Mouse (Mus musculus) yolk sac, embryonic 10.5 days (tissue): ENCODE measurements around the gene Tmem245.
A peak's percentile ranks its signal among the peaks of the same experiment; 100 is the strongest.

Experiments used
- DNase-seq: peaks from one replicate; pipeline ENCODE4 v3.0.0-alpha.2; 2017; ENCODE audit warnings: low spot score

The Tmem245 gene

DNA sequence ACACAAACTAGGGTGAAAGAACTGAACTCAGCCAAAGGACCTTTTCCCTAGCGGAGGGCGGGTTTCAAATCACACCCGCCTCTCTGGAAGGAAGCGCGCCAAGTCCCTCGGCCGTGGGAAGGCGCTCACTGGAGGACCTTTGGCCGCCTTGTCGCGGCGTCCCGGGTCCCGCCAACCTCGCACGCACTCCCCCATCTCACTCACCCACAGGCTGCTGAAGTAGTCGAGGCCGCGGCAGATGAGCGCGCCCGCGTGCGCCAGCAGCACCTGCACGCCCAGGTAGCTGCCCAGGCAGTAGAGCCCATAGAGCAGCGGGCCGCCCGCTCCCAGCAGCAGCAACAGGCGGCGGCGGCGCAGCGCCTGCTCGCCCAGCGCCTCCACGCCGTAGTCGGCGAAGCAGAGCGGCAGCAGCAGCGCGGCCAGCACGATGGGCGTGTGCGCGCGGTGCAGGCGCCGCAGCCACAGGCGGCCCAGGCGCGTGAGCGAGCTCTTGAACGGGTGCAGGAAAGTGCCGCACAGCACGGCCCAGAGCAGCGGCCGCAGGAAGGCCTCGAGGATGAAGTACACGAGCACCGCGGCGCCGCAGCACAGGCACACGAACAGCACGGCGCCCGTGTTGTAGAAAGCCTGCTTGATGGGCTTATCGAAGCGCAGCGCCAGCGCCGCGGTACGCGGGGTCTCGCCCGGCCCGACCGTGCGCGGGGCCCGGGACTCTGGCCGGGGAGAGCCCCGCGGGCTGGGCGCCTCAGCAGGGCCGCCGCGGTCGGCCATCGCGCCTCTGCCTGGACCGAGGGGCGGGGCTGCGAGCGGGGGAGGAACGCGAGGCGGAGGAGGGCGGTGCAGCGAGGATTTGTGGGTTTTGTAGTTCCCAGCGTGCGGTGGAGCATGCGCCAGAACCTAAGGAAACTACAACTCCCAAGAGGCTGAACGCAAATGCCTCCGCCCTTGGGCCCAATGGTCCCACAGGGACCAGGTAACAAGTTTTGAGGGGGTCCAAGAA, at the start of gene Tmem245:
Gene Tmem245 (minus strand): TSS at position 797 of the 1,000 bp plus-strand sequence.
- DNase-seq: peak; percentile 95

DNA sequence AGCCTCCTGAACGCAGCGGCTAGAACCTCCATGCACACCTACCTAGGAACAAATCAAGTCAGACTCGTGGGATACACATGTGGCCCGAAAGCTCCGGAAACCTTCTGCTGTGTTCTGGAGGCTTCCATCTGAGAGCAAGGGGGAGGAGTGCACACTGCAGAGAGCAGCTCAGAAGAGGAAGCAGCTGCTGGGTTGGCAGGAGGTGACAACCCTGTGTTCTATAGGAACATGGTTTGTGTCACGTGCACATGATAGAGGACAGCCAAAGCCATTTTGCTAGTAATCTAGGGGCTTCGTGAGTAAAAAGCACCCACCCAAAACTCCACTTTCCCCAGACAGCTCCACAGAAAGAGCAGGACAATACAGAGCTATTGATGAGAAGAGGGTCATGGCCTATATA, 46.1 kb upstream of the Tmem245 start:
- no peak for DNase-seq

DNA sequence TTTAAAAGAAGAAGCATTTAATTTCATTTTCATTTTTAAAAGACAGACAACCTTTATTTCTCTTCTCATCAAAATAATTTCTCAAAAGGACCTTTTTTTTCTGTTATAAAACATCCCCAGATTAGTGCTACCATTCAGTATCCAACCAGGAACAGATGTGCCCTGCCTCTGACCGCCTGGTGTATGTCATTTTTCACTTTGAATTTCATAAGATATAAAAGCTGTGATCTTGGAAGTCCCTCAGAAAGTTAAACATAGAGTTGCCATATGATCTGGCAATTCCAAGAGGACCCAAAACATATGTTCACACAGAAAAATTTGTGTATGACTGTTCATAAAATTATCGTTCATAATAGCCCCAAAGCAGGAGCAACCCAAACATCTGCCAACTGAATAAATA, 44.7 kb upstream of the Tmem245 start:
- DNase-seq: no peak

DNA sequence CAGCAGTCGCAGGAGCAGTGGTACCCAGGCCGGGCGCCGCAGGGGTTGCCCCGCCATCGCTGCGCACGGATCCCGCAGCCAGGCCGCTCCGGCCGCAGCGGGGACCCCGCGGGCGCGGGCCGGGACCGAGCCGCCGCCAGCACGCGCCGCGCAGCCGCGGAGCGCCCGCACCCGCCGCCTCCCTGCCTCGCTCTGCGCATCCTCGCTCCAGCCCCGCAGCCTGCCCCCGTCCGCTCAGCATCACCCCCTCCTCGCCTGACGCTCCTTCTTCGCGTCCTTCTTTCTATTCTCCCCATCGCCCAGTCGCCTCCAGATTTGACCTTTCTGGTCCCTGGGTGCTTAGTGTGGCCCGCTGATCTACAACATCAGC, 43.0 kb upstream of the Tmem245 start, which contains the start of gene Frrs1l:
Gene Frrs1l (minus strand): TSS at position 177 of the 370 bp plus-strand sequence.
- DNase-seq: no peak

DNA sequence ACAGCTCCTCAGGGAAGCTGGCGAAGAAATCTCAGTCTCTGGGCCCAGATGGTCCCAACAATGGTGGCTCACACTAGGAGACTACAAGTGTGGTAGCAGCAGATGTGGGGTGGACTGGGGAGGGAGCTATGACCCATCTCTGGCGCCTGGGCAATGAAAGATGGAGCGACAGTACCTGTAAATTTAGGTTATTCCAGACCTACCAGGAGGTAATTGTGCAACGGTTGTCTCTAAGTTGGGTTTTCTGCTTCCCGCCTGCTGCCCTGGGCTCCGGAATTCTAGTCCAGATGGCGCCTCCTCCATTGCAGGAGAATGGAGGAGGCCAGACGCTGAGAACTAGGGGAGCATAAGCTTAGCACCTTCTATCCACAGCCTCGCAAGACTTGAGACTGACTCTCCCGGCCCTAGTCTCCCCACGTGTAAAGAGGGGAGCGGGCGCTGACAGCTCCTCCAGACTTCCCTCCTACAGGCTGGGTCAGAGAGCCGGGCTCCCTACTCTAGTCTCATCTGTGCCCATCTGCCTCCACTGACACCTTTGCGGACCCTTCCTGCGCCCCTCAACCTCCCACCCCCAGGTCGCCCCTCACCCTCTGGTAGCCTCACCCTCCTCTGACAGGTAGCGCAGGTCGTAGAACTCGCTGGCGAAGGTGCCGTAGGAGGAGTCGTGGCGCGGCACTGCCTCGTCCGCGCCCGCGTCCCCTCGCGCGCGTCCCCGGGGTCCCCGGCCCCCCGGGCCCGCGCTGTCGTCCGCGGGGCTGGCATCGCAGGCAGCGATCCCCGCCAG, 42.4 kb upstream of the Tmem245 start:
- DNase-seq: peak; percentile 6

DNA sequence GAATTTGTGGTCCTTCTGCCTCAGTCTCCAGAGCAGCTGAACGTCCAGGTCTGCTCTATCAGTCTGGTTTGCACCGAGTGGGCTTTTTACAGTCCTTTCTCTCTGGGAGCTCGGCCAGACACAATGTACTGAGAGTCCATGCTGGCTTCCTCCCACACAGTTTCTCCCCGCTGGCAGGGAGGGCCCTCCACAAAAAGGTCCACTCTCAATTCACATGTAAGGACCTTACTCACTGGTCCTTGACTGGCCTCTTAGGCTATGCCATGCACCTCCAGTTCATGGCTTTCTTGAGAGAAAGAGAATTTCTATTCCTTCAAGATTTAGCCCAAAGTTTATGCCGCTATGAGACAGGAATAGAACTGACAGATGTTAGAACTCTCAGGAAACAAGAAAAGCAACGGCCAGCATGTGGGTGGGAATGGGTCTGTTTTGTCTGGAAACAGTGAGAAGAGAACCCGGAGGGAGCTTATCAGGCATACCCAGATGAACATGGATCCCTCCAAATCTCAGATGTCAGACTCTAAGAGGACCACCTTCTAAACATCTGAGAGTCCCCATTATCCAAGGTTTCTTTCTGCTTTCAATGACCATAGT, 18.4 kb upstream of the Tmem245 start:
- DNase-seq: no peak

DNA sequence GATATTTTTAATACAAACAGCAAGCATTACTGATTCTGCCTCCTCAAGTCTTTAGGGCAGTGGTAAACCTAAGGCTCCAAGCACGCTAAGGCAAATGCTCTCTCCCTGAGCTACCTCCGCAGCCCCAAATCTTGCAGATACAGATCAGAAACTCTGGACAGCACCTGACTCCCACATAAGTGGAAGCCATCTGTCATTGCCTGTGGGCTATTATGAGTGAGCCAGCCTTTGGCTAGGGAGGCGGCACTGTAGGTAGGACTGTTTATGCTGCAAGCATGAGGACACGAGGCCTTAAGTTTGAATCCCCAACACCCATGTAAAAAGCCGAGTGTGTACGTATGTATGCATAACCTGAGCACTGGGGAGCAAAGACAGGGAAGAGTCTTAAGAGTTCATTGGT, 16.4 kb upstream of the Tmem245 start:
- no peak for DNase-seq

DNA sequence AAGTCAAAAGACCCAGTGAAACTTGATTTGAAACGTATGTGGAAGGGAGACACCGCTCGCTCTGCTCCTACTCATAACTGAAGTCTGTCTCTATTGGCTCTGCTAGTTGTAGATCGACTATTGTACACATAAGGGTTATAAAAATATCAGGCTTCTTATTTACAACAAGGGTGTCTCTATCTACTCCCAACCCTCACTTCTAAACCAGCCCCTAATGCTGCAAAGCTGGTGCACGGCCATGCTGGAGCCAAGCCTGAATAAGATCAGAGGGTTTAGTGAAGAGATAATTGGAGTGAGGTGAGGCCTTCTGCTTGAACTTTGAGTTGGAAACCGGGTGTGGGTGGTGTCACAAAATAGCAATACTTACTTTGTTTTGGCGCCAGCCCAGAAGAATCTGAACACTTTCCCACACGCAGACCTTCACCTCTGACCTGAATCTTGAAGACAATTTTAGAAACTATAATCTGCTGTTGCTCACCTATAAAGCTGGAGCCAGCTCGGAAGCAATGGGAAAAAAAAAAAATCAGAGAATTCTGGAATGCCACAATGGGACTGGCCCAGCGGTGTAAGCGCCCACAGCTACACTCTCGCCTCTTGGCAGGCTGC, 14.2 kb upstream of the Tmem245 start:
- no peak for DNase-seq

DNA sequence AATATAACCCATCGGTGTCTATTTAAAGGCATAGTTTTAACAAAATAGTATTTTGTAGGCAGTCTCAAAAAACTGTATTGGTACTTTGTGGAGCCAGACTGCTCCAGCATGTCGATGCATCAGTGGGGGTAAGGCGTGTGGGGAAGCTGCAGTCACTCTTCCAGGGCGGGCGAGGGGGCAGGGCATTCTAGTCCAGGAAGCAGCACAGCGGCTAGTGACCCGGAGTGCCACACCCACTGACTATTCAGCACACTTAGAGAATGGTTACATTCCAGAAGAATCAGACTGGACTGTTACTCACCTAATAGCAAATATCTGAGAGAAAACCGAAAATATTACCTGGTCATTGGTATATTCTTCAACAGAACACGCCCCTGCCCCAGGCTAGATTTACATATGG, 10.3 kb upstream of the Tmem245 start:
- no peak for DNase-seq

DNA sequence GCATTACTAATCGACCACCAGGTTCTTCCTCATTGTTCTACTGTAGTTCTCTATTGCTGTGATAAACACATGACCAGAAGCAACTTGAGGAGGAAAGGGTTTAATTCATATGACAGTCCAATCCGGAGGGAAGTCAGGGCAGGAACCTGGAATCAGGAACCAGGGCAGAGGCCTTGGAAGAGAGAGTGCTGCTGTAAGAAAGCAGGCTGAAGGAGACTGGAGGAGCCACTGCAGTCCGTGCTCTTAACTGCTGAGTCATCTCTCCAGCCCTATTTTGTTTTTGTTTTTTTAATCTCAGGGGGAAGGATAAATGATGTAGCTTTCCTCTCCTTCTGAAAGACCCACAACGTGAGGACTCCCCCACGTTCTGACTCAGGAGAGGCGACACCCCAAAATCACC, 6.0 kb upstream of the Tmem245 start:
- DNase-seq: no peak

DNA sequence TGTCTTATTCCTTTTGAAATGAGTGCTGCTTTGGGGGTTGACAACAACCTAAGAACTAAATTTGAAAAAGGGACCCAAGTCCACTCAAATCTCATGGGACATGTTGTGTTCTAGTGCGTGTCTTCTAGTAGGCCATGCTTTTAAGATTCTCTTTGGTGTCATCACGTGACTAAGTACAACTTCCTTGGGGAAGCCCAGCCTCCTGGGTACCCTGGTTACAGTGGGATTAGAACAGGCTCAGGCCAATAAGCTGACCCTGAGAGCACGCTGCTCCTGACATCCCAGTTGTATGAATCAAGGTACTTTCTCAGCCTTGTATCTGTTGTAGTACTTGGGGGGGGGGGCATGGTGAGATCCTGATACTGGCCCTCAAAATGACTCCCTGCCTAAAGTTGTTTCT, 4.5 kb upstream of the Tmem245 start:
- DNase-seq: no peak

DNA sequence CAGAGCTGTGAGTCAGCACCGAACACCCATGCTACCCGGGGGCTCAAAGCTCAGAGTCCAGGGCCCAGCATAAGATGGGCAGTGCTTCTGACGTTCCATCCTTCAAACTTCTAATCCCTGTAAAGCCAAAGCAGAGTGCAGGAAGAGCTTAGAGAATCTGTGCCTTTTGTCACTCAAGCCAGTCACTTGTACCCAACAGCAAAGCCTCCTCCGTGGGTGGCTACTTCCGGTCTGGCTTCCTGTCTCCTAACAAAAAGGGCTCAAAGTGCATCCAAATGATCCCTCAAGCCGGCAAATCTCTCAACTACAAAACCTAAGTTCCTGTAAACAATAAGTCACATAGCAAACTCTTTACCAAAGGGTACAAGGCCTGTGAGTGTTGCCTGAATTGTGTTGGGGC, 2.3 kb upstream of the Tmem245 start:
- no peak for DNase-seq

DNA sequence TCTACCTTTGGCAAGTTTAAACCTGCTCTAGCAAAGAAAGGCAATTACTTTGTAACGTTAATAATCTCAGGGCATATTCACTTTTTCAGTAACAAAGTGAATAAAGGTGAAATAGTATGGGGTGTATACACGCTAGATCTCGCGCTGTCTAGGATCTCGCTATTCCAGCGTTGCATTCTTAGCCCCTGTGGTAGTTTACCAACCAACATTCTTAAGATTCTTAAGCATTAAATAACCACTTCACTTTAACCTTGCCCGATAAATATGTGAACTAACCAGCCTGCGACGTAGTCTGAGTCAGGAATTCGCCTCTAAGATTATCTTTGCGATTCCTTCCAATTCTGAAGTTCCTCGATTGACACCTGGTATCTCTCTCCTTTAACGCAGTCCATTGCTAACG, 1.1 kb downstream of the Tmem245 start:
- DNase-seq: no peak

DNA sequence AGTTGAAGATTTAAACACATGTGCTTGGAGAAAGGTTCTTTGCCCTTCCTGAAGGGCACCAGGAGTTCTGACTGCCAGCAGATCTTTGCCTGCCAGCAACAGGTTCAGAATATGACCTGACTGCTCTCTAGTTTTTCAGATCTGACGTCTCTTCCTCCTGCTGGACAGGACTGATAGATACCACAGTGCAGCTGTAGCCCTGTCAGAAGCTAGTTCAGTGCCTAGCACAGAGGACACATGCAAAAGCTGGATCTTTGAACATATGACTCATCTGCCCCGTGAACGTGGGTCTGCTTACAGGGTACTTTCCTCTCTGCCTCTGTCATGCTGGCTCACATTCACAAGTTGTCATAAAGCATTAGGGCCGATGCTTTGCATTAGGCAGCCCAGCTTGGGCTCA, 3.0 kb downstream of the Tmem245 start:
- no peak for DNase-seq

DNA sequence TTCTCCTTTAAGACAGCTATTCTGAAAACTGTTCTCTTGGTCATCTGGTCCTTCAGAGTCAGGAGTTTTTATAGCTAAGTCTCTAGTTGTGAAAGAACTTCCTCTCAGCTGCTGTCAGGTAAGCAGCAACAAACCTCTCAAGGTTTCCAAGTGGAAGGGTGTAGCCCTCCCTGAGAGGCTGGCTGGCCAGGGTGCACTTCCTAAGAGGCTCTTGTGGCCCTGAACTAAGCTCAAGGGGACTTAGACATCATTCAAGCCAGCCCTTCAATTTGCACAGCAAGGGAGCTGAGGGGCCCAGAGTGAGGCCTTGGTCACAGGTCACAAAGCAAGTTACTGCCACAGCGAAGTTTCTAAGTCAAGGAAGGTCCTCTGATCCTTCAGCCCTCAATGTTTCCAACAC, 4.0 kb downstream of the Tmem245 start:
- DNase-seq: no peak

DNA sequence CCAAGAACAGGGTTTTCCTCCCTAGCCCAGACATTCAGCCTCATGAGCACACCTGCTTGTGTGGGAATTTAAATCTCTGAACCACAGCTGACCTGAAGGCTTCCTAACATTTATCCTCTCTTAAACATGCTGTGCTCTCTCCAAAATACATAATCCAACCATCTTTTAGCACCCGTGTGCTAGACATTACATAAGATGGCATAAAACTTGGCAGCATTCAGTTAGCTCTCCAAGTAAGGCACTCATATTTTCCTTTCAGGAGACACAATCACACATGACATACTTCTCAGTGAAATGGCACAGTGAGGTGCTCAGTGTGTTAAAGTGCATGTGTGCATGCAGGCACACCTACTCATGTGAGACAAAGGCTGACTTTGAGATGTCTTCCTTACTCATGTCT, 4.7 kb downstream of the Tmem245 start:
- no peak for DNase-seq

DNA sequence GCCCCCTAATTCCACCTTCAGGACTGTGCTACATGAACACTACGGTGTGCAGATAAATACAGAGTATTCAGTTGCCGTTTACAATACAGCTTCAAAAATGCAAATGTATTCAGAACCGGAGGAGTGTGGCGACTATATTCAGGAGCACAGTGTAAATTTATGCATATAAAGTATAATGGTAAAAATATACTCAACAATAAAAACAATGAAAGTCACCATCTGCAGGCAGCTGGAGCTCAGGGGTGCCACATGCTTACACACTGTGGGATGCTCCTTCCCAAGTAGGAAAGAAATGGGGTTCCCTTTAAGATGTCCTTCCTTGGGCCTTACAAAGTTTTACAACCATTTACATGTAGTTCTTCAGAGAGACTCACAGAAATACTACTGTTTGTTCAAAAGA, 5.8 kb downstream of the Tmem245 start:
- no peak for DNase-seq

DNA sequence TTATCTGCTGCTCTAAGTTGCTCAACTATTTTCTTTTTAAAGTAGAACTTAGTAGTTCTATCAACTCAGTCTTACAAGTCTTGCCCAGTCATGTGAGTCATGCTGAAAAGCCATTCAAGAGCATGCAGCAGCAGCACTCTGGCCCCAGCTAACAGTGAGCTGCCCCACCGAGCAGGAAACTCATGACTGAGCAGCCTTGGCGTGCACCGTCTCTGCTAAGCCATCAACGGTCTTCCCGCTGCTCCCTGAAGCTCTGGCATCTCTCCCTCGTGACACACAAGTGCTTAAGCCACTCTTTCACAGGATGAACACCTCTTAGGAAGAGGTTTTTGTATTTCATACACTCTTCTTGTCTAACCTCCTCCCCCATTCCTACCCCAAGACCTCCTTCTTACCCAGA, 10.1 kb downstream of the Tmem245 start:
- DNase-seq: no peak

DNA sequence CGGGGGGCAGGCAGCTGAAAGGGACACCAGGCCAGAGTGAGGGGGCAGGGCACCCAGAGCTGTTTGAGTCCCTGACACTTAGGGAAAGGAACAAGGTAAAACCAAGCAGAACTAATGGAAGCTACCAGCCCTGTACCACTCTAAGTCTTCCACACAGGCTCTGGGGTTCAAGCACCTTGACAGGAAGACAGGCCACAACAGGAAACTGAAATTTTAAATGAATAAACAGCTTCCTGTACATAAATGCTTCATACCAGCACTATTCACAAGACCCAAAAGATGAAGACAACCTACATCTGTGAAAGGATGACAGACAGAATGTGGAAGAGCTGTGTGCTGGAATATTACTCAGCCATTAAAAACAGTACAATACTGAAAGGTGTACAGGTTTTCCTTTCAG, 11.9 kb downstream of the Tmem245 start:
- DNase-seq: no peak

DNA sequence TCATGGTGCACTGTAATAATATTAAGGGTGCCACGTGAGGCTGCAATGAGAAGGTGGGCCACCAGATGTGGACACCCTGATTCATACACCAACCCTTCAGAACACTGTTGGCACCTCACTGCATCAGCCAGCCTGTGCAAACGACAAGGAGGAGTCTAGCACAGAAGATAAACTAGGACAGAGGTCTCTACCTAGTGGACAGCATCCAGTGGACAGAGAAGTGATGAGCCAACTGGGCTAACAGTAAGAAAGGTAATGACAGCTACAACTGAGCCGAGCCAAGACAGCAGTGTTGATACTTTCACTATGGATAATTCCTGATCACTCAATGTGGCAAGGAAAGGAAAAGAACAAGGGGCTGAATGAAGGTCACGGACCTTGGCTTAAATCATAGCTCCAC, 14.1 kb downstream of the Tmem245 start:
- no peak for DNase-seq

DNA sequence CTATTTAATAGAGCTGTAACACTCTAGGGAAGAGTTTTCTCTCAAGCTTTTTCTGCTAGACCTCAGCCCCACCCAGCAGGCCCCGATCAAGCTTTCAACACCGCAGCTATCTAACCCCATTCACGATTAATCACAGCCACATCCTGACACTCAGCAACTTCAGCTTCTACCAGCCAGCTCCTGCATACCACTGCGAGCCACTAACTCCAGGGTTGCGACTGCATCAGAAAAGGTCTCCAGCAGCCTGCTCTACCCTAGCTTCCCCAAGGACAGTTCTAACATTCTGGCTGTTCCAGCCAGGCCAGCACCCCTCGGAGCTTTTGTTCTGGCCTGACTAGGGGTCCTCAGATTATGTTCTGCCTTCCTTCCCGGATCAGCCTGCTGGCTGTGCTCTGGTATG, 15.1 kb downstream of the Tmem245 start:
- DNase-seq: no peak

DNA sequence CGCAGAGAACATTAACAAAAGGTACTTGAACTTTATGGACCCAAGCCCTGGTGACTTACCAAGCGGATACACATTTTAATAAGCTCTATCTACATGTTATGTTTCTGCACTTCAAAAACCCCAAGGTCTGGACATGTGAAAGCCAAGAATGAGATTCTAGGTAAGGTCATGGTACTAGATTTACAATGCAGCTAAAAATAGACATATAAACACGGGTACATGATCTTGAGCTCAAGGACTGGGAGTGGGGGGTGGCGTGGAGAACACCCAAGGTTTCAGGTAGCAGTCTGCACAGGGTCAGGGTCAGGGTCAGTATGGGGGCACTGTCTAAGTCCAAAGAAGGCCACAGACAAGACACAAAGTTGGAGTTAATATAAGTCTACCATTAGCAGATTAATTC, 16.9 kb downstream of the Tmem245 start:
- DNase-seq: no peak
